Mouse (Mus musculus): Measurements from ENCODE around the gene Rag1.

Gene Rag1

GRCm38 (mm10) chr2:101649114-101649671, at the start of gene Rag1, which contains the start of gene B230118H07Rik:
Rag1 (minus strand) TSS chr2:101649501.
B230118H07Rik (minus strand) TSS chr2:101649532.
- no peak for DNase-seq

DNA sequence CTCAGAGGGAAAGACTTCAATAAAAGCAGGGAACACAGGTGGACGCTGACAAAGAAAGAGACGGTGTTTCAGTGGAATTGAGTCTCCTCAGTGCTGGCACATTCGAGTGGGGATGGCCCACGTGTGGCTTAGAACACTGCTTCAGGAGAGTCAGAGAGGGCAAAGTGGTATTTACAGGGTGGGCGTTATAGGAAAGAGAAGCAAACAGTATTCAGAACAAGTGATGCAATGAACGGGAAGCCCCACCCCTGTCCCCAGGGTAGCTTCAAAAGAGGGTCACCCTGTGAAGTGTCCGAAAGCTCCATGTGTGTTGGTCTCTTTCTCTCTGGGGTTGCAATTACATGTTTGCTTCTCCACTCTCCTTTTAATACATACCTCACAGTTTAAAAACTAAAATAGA, 46.3 kb upstream of the Rag1 start:
- no peak for DNase-seq

GRCm38 (mm10) chr2:101693577-101694215, 44.4 kb upstream of the Rag1 start:
- peak; percentile 47 for DNase-seq

DNA sequence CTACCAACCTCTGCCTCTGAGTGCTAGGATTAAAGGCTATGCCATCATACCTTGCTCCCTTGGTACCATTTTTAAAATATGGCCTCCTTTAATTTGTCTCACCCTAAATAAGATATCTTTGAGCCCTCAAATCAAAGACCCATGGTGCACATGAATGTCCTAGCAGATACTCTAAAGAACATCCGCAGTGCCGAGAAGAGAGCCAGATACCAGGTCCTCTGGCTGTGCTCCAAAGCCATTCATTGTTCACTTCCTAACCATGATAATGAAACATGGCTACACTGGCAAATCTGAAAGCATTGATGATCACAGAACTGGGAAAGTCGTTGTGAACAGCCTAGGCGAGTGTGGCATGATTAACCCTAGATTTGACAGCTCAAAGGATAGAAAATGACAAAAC, 43.7 kb upstream of the Rag1 start:
- no peak for DNase-seq

GRCm38 (mm10) chr2:101690252-101690827, 41.0 kb upstream of the Rag1 start:
- DNase-seq = no peak

DNA sequence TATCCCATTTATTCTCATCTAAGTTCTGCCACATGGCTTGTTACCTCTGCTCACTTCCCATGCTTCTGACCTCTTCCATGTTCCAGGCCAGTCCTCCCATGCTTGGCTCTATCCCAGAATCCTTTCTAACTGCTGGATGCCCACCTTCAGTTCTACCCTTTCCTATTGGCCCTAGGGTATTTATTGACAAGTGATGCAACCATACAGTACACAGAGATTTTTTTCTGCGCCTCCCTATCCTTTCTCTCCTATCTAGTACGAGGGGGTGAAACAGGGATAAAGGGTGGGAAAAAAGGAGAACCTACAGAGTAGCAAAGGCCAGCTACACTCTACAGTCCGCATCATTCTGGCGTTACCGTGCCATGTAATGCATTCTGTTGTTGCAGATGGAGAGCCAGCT, 38.7 kb upstream of the Rag1 start:
- DNase-seq = no peak

GRCm38 (mm10) chr2:101684421-101684820, 35.1 kb upstream of the Rag1 start:
- DNase-seq = no peak

GRCm38 (mm10) chr2:101679164-101679784, 30.0 kb upstream of the Rag1 start:
- no peak for DNase-seq

GRCm38 (mm10) chr2:101678236-101679021, 29.1 kb upstream of the Rag1 start, which contains the start of gene Traf6:
Traf6 (plus strand) TSS chr2:101678429.
- DNase-seq = peak; percentile 94

DNA sequence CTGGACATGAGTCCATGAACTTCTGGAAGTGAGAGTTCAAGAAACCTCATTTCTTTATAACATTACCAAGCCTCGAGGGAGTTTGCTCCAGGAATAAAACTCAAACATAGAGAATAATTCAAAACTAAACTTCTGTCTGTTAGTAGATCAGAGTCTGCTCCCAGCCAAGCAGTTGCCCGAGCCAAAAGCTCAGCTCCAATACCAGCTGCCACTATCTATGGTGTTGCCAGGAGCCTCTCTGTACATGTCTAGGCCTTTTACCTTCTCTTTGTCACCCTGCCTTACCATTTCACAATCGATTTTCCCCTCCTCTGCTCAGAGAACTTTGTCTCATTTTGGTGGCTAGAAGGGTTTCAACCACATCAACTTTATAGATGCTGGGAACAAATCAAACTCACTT, 24.2 kb upstream of the Rag1 start:
- DNase-seq = no peak

- no peak for DNase-seq
Observed at GRCm38 (mm10) chr2:101668751-101669150, 19.4 kb upstream of the Rag1 start.

DNA sequence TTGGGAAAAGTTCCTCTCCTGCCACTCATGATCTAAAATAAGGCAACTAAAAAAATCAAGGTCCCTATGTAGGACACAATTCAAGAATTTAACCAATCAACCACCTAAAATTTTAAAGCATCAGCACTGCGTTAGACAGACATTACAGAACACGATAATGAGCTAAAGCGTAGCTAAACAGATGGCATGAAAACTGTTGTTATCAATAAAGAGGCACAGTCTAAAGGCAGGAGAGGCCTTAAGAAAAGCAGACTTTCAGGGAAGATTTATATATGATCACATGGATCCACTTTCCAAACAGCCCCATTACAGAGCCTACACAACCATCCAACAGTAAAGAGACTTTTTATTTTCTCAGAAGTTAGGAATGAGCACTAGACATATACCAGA, 16.4 kb upstream of the Rag1 start:
- DNase-seq = no peak

DNA sequence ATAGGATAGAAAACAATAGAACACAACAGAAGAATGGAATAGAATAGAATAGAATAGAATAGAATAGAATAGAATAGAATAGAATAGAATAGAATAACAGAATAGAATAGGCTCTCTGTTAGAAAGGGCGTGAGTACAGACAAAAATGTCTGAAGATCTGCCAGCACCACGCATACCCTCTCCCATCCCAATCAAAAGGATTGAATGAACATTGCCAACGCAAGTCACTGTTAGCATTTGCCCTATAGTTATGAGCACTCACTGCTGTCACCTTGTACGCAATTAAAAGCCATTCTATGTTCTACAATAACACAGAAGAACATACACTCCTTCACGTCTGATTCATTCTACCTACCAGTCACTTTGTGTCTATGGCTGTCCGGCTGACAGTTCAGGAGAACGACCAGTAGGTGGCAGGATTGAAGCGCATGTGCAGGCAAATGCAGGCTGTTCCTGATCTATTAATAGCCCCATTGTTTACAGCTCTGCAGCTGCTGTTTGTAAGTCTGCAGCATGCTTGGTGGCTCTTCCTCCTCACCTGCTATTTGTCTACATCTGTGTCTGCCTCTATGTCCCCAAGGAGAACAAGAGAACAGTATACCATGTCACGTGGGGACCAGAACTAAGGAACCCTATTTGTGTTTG, 15.9 kb upstream of the Rag1 start:
- peak; percentile 87 for DNase-seq

- no peak for DNase-seq
Observed at GRCm38 (mm10) chr2:101660536-101660935, 11.2 kb upstream of the Rag1 start.

GRCm38 (mm10) chr2:101652921-101653597, 3.8 kb upstream of the Rag1 start:
- DNase-seq = peak; percentile 91

GRCm38 (mm10) chr2:101652204-101652920, 3.1 kb upstream of the Rag1 start:
- no peak for DNase-seq

GRCm38 (mm10) chr2:101650446-101650845, 1.1 kb upstream of the Rag1 start:
- DNase-seq = no peak

DNA sequence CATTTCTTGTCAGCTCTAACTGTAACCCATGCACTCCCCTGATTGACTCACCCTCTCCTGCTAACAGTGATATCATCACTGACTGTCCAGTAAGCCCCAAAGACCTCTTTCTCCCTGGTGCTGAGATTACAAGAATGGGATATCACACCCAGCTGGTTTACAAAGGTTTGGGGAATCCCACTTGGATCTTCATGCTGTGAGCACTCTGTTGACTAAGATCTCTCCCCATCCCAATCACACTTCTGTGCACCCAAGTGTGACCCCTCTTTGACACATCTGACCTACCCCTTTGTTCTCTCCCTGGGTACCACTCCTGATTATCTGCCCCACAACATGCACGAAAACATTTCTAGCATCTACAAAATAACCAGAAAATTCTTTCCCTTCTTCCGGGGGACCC, 940 bp downstream of the Rag1 start:
- no peak for DNase-seq

DNA sequence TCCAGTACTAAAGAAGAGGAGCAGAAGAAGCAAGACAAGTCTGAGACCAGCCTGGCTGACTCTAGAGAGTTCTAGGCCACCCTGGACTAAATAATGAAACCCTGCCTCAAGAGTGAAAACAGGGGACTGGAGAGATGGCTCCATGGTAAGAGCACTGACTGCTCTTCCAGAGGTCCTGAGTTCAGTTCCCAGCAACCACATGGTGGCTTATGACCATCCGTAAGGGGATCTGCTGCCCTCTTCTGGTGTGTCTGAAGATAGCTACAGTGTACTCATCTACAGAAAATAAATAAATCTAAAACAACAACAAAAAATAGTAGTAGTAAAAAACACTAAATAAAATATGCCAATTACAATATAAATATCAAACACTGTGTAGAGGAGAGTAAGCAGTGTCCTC, 3.5 kb downstream of the Rag1 start:
- no peak for DNase-seq

DNA sequence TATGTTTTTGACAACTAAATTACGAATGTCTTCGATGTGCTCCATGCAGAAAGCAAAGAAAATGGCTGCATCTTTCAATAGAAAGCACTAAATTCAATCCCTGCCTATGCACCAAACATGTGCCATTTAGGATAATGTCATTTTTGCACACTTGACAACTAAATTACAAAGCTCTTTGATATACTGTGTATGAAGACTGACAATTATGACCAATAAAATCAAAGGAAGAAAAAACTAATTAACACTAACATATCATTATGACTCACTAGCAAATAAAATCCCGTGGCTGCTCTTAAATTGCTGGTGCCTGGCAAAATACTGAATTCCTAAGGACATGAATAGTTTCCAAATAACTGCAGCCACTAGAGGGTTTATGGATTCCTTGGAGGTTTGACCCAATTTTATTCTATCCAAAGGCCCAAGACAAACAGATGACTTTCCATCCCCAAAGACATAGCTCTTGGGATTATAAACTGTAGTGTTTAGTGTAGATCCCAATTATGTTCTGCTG, 9.4 kb downstream of the Rag1 start:
- no peak for DNase-seq

Measured in kidney, postnatal 10 days (tissue).